Mouse (Mus musculus) embryonic facial prominence, embryonic 10.5 days (tissue): ENCODE measurements at regions not wholly inside any gene's neighbourhood (a gene's known extent, or its start where the extent isn't known, plus 50 kb on each side); places are given as distances from the start of the nearest gene placed in this dataset.

Experiments
- DNase-seq: peaks from one replicate; pipeline ENCODE4 v3.0.0-alpha.2; 2017; ENCODE audit warnings: low spot score
- H3K27ac ChIP-seq: fragments of 300-500 bp; sonication (generic); replicated peaks from 2 replicates; pipeline ENCODE4 v1.5.1; 2016; ENCODE audit warnings: mild to moderate bottlenecking
- H3K27me3 ChIP-seq: fragments of 300-500 bp; sonication (generic); replicated peaks from 2 replicates; pipeline ENCODE4 v1.6.1; 2016; ENCODE audit warnings: low read depth, mild to moderate bottlenecking; ENCODE audit not compliant: poor library complexity, severe bottlenecking
- H3K36me3 ChIP-seq: fragments of 300-500 bp; sonication (generic); replicated peaks from 2 replicates; pipeline ENCODE4 v1.6.1; 2016; ENCODE audit warnings: mild to moderate bottlenecking, moderate library complexity
- H3K4me1 ChIP-seq: fragments of 300-500 bp; sonication (generic); 2 replicates; pipeline ENCODE4 v1.6.1; 2016
- H3K4me3 ChIP-seq: fragments of 300-500 bp; sonication (generic); 2 replicates; pipeline ENCODE4 v1.5.1; 2016; ENCODE audit warnings: mild to moderate bottlenecking, moderate library complexity
- H3K9me3 ChIP-seq: fragments of 300-500 bp; sonication (generic); 2 replicates; pipeline ENCODE4 v1.6.1; 2016; ENCODE audit warnings: mild to moderate bottlenecking
- WGBS: fragments of 180-500 bp; shearing (Covaris S2); methylation state at CpG from one replicate; pipeline ENCODE4 v1.1.7; 2016; 5-methylcytosine and 5-hydroxymethylcytosine counted together

DNA sequence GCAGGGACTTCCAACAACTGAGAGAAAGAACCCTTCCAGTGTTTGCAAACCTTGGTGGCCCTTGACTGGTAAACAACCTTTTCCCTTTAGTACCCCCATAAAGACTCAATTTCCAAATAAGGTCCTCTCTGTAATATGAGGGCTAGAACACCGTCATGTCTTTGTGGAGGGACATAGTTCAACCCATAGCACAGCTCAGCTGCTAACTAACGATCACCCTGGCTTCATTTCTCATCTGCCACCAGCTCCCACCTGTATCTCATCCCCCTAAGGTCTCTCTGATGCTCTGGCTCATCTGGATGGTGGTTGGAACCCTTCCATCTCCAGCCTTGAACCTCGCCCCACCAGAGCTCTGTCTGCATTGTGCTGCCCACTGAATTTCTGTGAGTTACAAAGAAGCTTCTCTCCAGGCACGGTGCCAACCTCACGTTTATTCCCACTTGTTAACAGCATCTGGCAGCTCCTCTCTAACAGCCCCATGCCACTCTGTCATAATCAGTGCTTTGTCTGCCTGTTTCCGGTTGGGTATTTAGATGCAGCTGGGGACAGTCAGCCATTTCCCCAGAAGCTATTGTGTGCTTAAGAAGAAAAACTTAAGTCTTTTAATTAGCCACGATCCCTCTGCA, 137.0 kb upstream of the Cdh5 start:
- Histone ChIP-seq H3K4me3 (no peak overlapping the region), H3K9me3 (no peaks in the 10 kb centered on the region), H3K27me3 (no peaks in the 10 kb centered on the region), H3K36me3 (no peaks in the 10 kb centered on the region), H3K4me1 (no peaks in the 10 kb centered on the region), H3K27ac (no peak overlapping the region)
- no peak for DNase-seq
- WGBS = 66% methylated on average over 7 of the region's 7 CpGs

DNA sequence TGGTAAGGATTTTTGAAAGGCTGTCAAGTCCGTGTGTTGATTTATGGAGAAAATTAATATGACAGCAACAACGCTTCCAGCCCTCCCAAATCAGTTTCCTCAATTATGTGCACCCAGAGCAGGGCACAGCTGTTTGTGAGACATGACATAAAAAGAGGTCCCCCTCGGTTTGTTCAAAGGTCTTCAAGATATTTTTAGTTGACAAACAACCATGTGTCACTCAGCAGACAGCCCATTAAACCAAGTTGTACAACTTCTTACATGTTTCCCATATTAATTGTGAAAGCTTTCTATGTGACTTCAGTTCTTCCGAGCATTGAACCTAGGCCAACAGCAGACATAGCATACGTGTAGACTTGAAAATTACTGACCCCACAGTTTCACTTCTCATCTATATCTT, 131.5 kb upstream of the Cdh5 start:
- Histone ChIP-seq H3K27me3 (no peaks in the 10 kb centered on the region), H3K4me3 (no peak overlapping the region), H3K36me3 (no peaks in the 10 kb centered on the region), H3K27ac (no peak overlapping the region), H3K9me3 (no peaks in the 10 kb centered on the region), H3K4me1 (no peaks in the 10 kb centered on the region)
- WGBS = 85% methylated on average over 5 of the region's 5 CpGs
- DNase-seq = no peak

DNA sequence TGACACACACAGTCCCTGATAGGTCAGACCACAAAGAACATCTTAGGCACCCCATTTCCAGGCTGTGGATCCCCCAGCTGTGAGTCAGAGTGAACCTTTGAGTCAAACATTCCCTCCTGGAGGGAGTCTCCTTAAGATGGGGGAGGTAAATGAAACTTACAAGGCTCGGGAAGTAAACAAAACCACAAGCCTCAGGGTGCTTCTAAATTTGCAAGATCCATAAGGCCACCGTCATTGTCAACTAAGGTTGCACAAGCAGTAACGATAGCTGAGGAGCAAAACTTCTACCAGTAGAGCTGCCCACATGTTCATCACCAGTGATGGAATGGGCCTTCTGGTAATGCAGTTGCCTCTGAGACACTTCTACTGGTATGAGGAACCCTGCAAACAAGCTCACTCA, 130.9 kb upstream of the Cdh5 start:
- H3K27me3 ChIP-seq = no peaks in the 10 kb centered on the region
- H3K36me3 ChIP-seq = no peaks in the 10 kb centered on the region
- H3K9me3 ChIP-seq = no peaks in the 10 kb centered on the region
- H3K4me1 ChIP-seq = no peaks in the 10 kb centered on the region
- WGBS = 83% methylated on average over 3 of the region's 3 CpGs
- DNase-seq = no peak
- H3K27ac ChIP-seq = no peak overlapping the region
- no peak overlapping the region for H3K4me3 ChIP-seq

DNA sequence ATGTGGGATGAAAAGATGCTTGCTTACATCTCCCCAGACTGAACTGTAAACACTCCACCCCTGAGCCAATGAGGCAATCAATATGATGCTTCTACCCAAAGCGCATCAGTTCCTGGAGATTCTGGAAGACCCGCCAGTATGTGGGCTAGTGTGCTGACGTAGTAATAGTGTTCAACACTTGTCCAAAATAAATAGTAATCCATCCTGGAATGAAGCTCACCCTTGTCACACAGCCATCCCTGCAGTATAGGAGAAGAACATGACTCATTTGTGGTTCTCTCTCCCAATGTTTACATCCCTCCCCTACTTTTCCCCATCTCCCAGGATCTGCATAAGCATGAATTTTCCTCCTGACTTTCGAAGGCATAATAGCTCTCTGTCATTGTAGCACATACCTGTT, 130.5 kb upstream of the Cdh5 start:
- H3K27ac ChIP-seq = no peak overlapping the region
- H3K4me1 ChIP-seq = no peaks in the 10 kb centered on the region
- DNase-seq = no peak
- H3K4me3 ChIP-seq = no peak overlapping the region
- H3K27me3 ChIP-seq = no peaks in the 10 kb centered on the region
- WGBS = 91% methylated on average over 4 of the region's 4 CpGs
- no peaks in the 10 kb centered on the region for H3K9me3 ChIP-seq
- H3K36me3 ChIP-seq = no peaks in the 10 kb centered on the region

DNA sequence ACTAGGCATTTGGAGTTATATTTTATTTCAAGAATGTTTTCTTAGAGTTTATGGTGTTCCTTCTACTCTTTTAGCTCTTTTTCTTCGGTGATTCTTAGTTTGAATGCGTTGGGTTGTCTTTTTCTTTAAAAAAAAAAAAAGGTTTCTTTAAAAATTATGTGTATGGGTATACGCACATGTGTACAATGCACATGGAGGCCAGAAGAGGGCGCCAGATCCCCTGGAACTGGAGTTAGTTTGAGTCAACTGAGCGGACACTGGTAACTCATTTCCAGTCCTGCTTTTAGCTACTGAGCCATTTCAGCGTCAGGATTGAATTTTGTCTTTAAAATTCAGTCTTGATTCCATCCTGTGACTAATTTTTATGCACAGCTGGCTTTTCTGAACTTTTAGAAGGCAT, 124.9 kb upstream of the Cdh5 start:
- 75% methylated on average over 6 of the region's 6 CpGs for WGBS
- Histone ChIP-seq H3K4me3 (no peak overlapping the region), H3K27me3 (no peaks in the 10 kb centered on the region), H3K36me3 (no peaks in the 10 kb centered on the region), H3K4me1 (no peaks in the 10 kb centered on the region), H3K9me3 (no peaks in the 10 kb centered on the region), H3K27ac (no peak overlapping the region)
- DNase-seq = peak; percentile 28

DNA sequence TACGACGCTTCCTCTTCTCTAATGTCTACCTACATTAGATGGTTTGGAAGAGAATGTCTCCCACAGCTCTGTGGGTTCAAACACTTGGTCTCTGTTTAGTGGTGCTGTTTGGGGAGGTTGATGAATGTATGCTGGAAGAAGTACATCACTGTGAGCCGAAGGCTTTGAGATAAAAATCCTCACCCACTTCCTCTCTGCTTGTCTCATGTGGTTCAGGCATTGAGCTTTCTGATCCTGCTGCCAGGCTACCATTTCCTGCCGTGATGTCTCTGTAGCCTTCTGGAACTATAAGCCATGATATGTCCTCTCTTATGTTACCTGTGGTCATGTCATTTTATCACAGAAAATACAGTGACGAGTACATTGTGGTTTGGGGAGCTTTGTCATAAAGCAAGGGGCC, 122.5 kb upstream of the Cdh5 start:
- 87% methylated on average over 5 of the region's 5 CpGs for WGBS
- Histone ChIP-seq H3K4me3 (no peak overlapping the region), H3K36me3 (no peaks in the 10 kb centered on the region), H3K9me3 (no peaks in the 10 kb centered on the region), H3K27me3 (no peaks in the 10 kb centered on the region), H3K27ac (no peak overlapping the region), H3K4me1 (0 out of 2 replicates have a peak, but pooled peaks cover 3% of the 10 kb centered on the region)
- no peak for DNase-seq

DNA sequence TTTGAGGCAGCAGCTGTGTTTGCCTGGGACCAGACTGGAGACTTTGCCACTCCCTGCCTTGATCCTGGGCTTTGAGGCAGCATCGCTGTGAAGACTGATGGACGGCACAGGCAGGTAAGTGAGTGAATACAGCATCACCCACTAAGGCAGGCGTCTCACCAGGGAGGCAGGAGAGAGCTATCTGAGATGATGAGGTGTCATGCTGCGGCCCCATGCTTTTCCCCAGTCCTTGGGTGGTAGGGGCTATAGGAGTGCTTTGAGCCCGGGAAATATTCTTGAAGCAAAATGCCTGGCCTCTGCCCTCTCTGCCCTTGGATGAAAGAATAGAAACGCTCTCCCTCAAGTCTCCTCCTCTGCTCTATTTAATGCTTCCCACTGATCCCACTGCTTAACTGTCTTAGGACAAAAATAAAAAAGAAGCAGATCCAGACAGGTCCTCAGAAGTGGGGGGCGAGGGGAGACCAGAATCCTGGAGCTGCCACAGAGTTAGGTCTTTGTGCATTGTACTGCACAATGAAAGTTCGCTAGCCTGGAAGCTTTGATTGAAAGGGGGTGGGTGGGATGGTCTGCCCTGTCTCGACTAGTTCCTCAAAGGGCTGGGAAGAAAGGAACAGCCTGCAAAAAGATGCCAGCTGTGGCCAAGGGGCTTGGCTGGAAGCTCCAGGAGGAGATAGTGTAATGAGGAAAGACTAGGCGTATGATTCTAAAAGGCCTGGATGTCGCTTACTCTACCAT, 117.4 kb upstream of the Cdh5 start:
- Histone ChIP-seq H3K27ac (no peak overlapping the region), H3K36me3 (no peaks in the 10 kb centered on the region), H3K4me3 (no peak overlapping the region), H3K27me3 (no peaks in the 10 kb centered on the region), H3K9me3 (no peaks in the 10 kb centered on the region), H3K4me1 (0 out of 2 replicates have a peak, but pooled peaks cover 5% of the 10 kb centered on the region)
- DNase-seq = no peak
- WGBS = 67% methylated on average over 11 of the region's 11 CpGs

DNA sequence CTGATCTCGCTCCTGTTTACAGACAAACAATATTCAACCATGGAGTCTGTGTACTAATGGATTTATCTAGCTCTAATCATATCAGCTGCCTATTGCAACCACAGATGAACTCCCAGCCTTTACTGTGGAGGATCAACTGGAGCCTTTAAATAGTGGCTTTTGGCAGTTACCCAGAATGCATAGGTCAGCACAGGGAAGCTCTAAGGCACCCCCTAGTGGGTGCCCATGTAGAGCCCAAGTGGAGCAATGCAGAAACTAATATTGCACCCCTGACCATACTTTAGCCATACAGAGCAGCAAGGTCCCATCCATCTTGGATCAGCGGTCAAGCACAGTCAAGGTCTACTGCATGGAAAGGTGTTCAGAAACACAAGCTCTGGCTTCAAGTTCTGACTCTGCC, 115.8 kb upstream of the Cdh5 start:
- 0 out of 2 replicates have a peak, but pooled peaks cover 5% of the 10 kb centered on the region for H3K4me1 ChIP-seq
- H3K9me3 ChIP-seq = no peaks in the 10 kb centered on the region
- WGBS = 92% methylated on average over 2 of the region's 2 CpGs
- no peak for DNase-seq
- H3K4me3 ChIP-seq = no peak overlapping the region
- no peak overlapping the region for H3K27ac ChIP-seq
- H3K36me3 ChIP-seq = no peaks in the 10 kb centered on the region
- no peaks in the 10 kb centered on the region for H3K27me3 ChIP-seq

DNA sequence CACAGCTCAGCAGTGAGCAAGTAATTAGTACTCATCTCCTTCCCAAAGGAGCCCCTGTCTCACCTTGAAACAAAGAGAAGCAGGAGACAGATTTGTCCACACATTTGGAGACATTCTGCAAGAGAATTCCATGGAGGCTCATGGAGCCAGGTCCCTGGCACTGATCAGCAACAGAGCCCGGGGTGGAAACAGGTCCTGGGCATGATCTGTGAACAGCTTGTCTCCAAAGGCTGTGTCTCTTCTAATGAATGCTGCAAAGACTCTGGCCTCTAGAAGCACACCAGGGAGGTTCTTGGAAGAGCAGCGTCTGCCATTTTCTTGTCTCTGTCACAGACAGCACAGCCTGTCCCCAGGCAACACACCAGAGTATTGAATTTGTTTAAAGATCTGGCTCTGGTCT, 107.5 kb upstream of the Cdh5 start:
- DNase-seq = no peak
- Histone ChIP-seq H3K4me3 (no peak overlapping the region), H3K27ac (no peak overlapping the region), H3K27me3 (no peaks in the 10 kb centered on the region), H3K9me3 (no peaks in the 10 kb centered on the region), H3K4me1 (no peaks in the 10 kb centered on the region), H3K36me3 (no peaks in the 10 kb centered on the region)
- 84% methylated on average over 2 of the region's 2 CpGs for whole genome bisulfite sequencing

DNA sequence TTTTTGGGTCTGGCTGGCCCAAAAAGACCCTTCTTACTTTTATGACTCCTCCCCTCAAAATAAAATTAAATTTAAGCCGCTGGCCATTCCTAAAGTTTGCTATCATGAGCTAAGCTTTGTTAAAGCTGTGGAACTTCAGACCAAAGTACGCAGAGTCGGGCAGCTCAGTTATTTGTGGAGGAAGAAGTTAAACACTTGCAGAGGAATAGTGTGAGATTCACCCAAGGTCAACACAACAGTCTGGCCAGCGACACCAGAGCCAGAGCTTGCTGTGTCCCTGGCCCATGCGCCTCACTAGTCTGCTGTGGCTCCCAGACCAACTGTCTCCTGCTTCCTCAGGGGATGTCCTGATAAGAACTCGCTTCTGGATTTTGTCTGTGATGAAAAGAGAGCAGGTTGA, 103.3 kb upstream of the Cdh5 start:
- H3K27me3 ChIP-seq = no peaks in the 10 kb centered on the region
- no peak overlapping the region for H3K27ac ChIP-seq
- 85% methylated on average over 6 of the region's 6 CpGs for WGBS
- H3K4me1 ChIP-seq = no peaks in the 10 kb centered on the region
- no peak for DNase-seq
- no peaks in the 10 kb centered on the region for H3K9me3 ChIP-seq
- H3K4me3 ChIP-seq = no peak overlapping the region
- no peaks in the 10 kb centered on the region for H3K36me3 ChIP-seq

DNA sequence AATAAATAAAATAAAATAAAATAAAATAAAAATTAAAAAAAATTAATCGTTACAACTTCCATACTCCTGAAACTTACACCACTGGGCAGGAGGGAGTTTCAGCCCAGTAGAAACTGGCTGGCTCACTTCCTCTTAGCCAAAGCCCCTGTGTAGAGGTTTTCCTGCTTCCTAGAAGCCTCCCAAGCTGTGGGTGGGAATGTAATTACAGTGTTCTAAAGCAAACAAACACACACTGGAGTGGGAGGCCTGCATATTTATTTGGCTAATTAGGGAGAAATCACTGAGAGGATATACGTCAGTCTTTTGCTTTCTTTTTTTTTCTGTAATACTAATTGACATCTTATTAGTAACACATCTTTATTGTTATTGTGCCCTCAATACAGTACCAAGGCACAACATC, 94.2 kb upstream of the Cdh5 start:
- Histone ChIP-seq H3K9me3 (no peaks in the 10 kb centered on the region), H3K27ac (no peak overlapping the region), H3K27me3 (no peaks in the 10 kb centered on the region), H3K36me3 (no peaks in the 10 kb centered on the region), H3K4me3 (no peak overlapping the region), H3K4me1 (no peaks in the 10 kb centered on the region)
- DNase-seq = no peak
- WGBS = 72% methylated on average over 2 of the region's 2 CpGs

DNA sequence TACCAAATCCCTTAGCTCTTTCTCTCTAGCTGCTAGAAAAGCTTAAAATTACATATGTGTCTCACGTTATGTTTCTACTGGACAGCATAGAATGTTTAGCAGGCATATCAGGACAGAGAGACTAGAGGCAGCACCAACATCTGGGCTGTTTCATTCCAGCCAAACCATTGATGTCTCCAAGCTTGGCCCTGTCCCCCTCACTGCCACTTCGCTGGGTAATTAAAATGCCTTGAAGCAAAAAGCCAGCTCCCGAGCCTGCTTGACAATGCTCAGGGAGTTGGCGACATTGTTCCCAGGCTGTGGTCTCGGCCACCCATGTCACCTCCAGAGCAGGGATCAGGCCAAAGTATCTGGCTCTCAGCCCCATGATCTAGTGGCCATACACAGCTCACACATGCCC, 92.7 kb upstream of the Cdh5 start:
- Histone ChIP-seq H3K27me3 (no peaks in the 10 kb centered on the region), H3K4me1 (no peaks in the 10 kb centered on the region), H3K4me3 (no peak overlapping the region), H3K27ac (no peak overlapping the region), H3K36me3 (no peaks in the 10 kb centered on the region), H3K9me3 (no peaks in the 10 kb centered on the region)
- 60% methylated on average over 5 of the region's 5 CpGs for WGBS
- no peak for DNase-seq

DNA sequence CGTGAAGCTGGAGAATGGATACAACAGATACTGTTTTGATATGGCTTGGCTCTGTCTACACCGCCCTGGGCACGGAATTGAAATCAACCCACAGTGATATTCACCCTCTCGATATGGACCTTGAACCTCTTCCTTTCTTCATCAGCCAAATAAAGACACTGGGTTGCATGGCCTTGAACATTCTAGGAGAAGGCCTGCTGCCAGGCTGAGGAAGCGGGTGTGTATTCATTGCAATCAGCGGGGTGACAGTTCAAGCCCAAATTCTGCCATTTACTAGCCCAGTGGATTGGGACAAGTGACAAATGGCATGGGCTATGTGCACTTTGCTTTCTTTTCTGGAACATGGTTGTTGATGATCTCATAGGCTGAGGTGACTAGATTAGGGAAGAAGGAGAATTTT, 92.1 kb upstream of the Cdh5 start:
- H3K27me3 ChIP-seq = no peaks in the 10 kb centered on the region
- no peak for DNase-seq
- H3K4me1 ChIP-seq = no peaks in the 10 kb centered on the region
- no peak overlapping the region for H3K27ac ChIP-seq
- 93% methylated on average over 6 of the region's 6 CpGs for WGBS
- H3K9me3 ChIP-seq = no peaks in the 10 kb centered on the region
- no peak overlapping the region for H3K4me3 ChIP-seq
- no peaks in the 10 kb centered on the region for H3K36me3 ChIP-seq
